Mouse (Mus musculus) olfactory bulb, adult 2 months (tissue): ENCODE results near the gene Hyal4. TPM values are rescaled to one million over a fixed set of nuclear protein-coding genes. Genes with fewer than 3 reads are reported as not detected.

ENCODE experiments used
- H3K27ac ChIP-seq: fragments of 200-500 bp; 2 replicates; pipeline ENCODE4 v1.5.1; 2012; ENCODE audit warnings: low read depth, low read length; ENCODE audit not compliant: insufficient read depth
- H3K4me1 ChIP-seq: fragments of 200-500 bp; 2 replicates; pipeline ENCODE4 v1.6.1; 2012; ENCODE audit warnings: low read length; ENCODE audit not compliant: control insufficient read depth, insufficient read depth
- H3K4me3 ChIP-seq: fragments of 200-500 bp; 2 replicates; pipeline ENCODE4 v1.5.1; 2012; ENCODE audit warnings: mild to moderate bottlenecking, low read depth, low read length, moderate library complexity; ENCODE audit not compliant: insufficient read depth
- CTCF ChIP-seq: fragments of 200-500 bp; IDR thresholded peaks from 2 replicates; pipeline ENCODE4 v1.5.1; 2012; ENCODE audit warnings: low read depth, mild to moderate bottlenecking, low read length, moderate library complexity; ENCODE audit not compliant: insufficient read depth
- POLR2A ChIP-seq: fragments of 200-500 bp; IDR thresholded peaks from 2 replicates; pipeline ENCODE4 v1.6.1; 2012; ENCODE audit warnings: mild to moderate bottlenecking, low read depth, low read length, moderate library complexity; ENCODE audit not compliant: insufficient read depth
- polyA plus RNA-seq: library from polyadenylated mRNA; stranded (reverse); fragments of >200 nt; gene quantifications from 2 replicates; pipeline ENCODE4 v1.2.4, GENCODE M21; 2012; ENCODE audit warnings: low replicate concordance; ENCODE audit not compliant: missing spikeins, insufficient read depth, insufficient read length

Gene Hyal4
- polyA plus RNA-seq, 1 experiment: not detected

- Histone ChIP-seq H3K27ac (no peak within 1 kb of the TSS), H3K4me3 (no peak within 1 kb of the TSS), H3K4me1 (no peaks in the 10 kb centered on the region)
- TF ChIP-seq POLR2A (no peak), CTCF (no peak)
These were observed 42.8 kb downstream of the Hyal4 start, which contains the start of gene Spam1 for GRCm38 (mm10) chr6:24790888-24791287. Gene Spam1 (plus strand): TSS chr6:24791188.

Other genes with a start within 250 kb of the Hyal4 start
- gene Iqub, start 233.3 kb upstream of the Hyal4 start, polyA plus RNA-seq: not detected in 2 replicates
- gene Ndufa5, start 220.3 kb upstream of the Hyal4 start, polyA plus RNA-seq: not detected in 2 replicates
- not detected in 2 replicates for gene Asb15, start 220.2 kb upstream of the Hyal4 start, polyA plus RNA-seq
- gene Lmod2, start 150.6 kb upstream of the Hyal4 start, polyA plus RNA-seq: not detected in 2 replicates
- gene Wasl, start 83.3 kb upstream of the Hyal4 start, polyA plus RNA-seq: not detected in 2 replicates
- not detected in 2 replicates for gene Hyal6, start 15.1 kb upstream of the Hyal4 start, polyA plus RNA-seq
- gene Spam1, start 42.9 kb downstream of the Hyal4 start, polyA plus RNA-seq: not detected in 2 replicates
- not detected in 2 replicates for gene Hyal5, start 109.7 kb downstream of the Hyal4 start, polyA plus RNA-seq
- gene Tmem229a, start 208.0 kb downstream of the Hyal4 start, polyA plus RNA-seq: not detected in 2 replicates